Mouse (Mus musculus): ENCODE results near the gene Ralgds. TPM values are rescaled to one million over a fixed set of nuclear protein-coding genes. Genes with fewer than 3 reads are reported as not detected.

Ralgds gene
- 0.61 TPM for polyA plus RNA-seq (2014; fragmentation: Illumina TruSeq; extraction: RNeasy Lipid Tissue Mini Kit (QIAGEN cat#74804); ENCODE audit: low read depth, low replicate concordance)

GRCm38 (mm10) chr2:28512798-28513401 lies at the start of gene Ralgds:
Gene Ralgds, plus strand, starts transcription at chr2:28513125.

GRCm38 (mm10) chr2:28465836-28466518 lies 46.9 kb upstream of the Ralgds start, which contains the start of gene 1700007K13Rik:
Gene 1700007K13Rik, minus strand, starts transcription at chr2:28466332.

GRCm38 (mm10) chr2:28467860-28468485 lies 45.0 kb upstream of the Ralgds start, which contains the start of gene Mrps2:
Gene Mrps2, plus strand, starts transcription at chr2:28468066.

DNA sequence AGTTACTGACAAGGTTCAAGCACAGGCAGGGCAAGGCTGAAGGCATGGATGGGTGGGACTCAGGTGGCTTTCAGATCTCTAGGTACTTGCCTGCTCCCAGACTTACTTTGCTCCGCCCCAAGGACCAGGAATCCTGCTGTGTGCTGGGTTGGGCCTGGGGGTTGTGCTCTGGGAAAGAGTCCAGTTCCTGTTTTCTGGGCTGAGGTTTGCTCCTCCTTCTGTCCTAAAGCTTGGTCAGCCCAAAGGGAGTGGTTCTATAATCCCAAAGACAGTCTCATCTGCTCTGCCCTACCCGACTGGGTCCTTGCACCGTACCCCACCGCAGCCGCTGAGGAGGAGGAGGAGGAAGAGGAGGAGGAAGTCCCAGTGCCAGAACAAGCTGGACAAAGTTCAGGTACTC lies 16.3 kb upstream of the Ralgds start, which contains the start of gene Gbgt1:
Gbgt1 (plus strand) TSS at position 221 of the 400 bp plus-strand sequence.

GRCm38 (mm10) chr2:28505795-28506194 lies 7.1 kb upstream of the Ralgds start, which contains the start of gene Gm10134:
Gene Gm10134, plus strand, starts transcription at chr2:28506095.

DNA sequence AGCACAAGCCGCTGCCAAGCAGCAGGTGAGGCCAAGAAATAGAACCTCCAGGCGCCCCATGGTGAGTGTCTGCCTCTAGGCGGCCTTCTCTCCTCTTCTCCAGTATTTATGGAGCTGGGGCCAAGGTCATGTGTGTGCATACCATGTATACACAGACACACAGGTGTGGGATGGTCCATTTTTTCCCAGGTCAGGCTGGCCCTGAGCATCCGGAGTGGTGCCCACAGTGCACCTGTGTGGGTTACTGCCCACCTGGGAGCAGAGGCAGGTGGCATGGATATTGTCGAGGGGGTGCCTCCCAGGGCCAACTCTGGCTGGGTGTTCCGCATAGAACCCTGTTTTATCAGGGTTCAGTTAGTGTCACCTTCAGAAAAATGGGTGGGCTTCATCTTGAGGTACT lies 50.4 kb downstream of the Ralgds start, which contains the start of gene Cel:
Cel (minus strand) TSS at position 101 of the 400 bp plus-strand sequence.

GRCm38 (mm10) chr2:28583651-28584050 lies 70.7 kb downstream of the Ralgds start, which contains the start of gene Gtf3c5:
Gene Gtf3c5, minus strand, starts transcription at chr2:28583751.

Other genes with a start within 250 kb of the Ralgds start
- gene Ppp1r26, start 66.3 kb upstream of the Ralgds start, polyA plus RNA-seq (2014; fragmentation: Illumina TruSeq; extraction: RNeasy Lipid Tissue Mini Kit (QIAGEN cat#74804); ENCODE audit: low read depth, low replicate concordance): not detected
- gene 1700007K13Rik, start 46.8 kb upstream of the Ralgds start, polyA plus RNA-seq (2014; fragmentation: Illumina TruSeq; extraction: RNeasy Lipid Tissue Mini Kit (QIAGEN cat#74804); ENCODE audit: low read depth, low replicate concordance): not detected
- 51.8 TPM for gene Mrps2, start 45.1 kb upstream of the Ralgds start, polyA plus RNA-seq (2014; fragmentation: Illumina TruSeq; extraction: RNeasy Lipid Tissue Mini Kit (QIAGEN cat#74804); ENCODE audit: low read depth, low replicate concordance)
- not detected for gene Gbgt1, start 16.2 kb upstream of the Ralgds start, polyA plus RNA-seq (2014; fragmentation: Illumina TruSeq; extraction: RNeasy Lipid Tissue Mini Kit (QIAGEN cat#74804); ENCODE audit: low read depth, low replicate concordance)
- not detected for gene Gm10134, start 7.0 kb upstream of the Ralgds start, polyA plus RNA-seq (2014; fragmentation: Illumina TruSeq; extraction: RNeasy Lipid Tissue Mini Kit (QIAGEN cat#74804); ENCODE audit: low read depth, low replicate concordance)
- gene Cel, start 50.3 kb downstream of the Ralgds start, polyA plus RNA-seq (2014; fragmentation: Illumina TruSeq; extraction: RNeasy Lipid Tissue Mini Kit (QIAGEN cat#74804); ENCODE audit: low read depth, low replicate concordance): not detected
- gene Gtf3c5, start 70.6 kb downstream of the Ralgds start, polyA plus RNA-seq (2014; fragmentation: Illumina TruSeq; extraction: RNeasy Lipid Tissue Mini Kit (QIAGEN cat#74804); ENCODE audit: low read depth, low replicate concordance): 1.2 TPM
- gene Gfi1b, start 108.9 kb downstream of the Ralgds start, polyA plus RNA-seq (2014; fragmentation: Illumina TruSeq; extraction: RNeasy Lipid Tissue Mini Kit (QIAGEN cat#74804); ENCODE audit: low read depth, low replicate concordance): not detected
- 6.1 TPM for gene Tsc1, start 128.1 kb downstream of the Ralgds start, polyA plus RNA-seq (2014; fragmentation: Illumina TruSeq; extraction: RNeasy Lipid Tissue Mini Kit (QIAGEN cat#74804); ENCODE audit: low read depth, low replicate concordance)
- not detected for gene Spaca9, start 186.6 kb downstream of the Ralgds start, polyA plus RNA-seq (2014; fragmentation: Illumina TruSeq; extraction: RNeasy Lipid Tissue Mini Kit (QIAGEN cat#74804); ENCODE audit: low read depth, low replicate concordance)
- gene Ak8, start 187.0 kb downstream of the Ralgds start, polyA plus RNA-seq (2014; fragmentation: Illumina TruSeq; extraction: RNeasy Lipid Tissue Mini Kit (QIAGEN cat#74804); ENCODE audit: low read depth, low replicate concordance): not detected

Data from liver, adult 10 weeks (tissue).